In the genomic region with DNA sequence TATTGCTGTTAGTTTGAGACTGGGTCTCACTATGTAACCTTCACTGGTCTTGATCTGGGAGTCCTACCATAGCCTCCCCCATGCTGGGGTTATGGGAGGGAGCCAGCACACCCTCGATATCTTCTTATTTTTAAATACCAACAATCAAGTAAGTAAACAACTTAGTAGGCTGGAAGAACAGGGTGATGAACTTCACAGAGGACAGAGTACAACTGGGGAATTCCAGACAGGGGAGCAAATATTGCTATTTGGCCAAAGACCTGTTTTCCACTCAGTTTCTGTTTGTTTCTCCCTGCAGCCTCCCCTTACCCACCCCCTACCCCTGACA, we compare ENCODE assay signal across 7 mouse cellular contexts. TPM values are rescaled to one million over a fixed set of nuclear protein-coding genes. Genes with fewer than 3 reads are reported as not detected.
DNase-seq lines count a peak whose midpoint lies in the region; ATAC-seq and TF ChIP-seq lines count a peak whose summit lies in the region.

No protein-coding gene starts in this region.

- H3K27me3 ChIP-seq in lung, embryonic 14.5 days (ENCODE audit: insufficient read depth, low read length), result no peaks in the 10 kb centered on the region
- no peaks in the 10 kb centered on the region for H3K27me3 ChIP-seq in forebrain, embryonic 12.5 days
- no peaks in the 10 kb centered on the region for H3K27me3 ChIP-seq in limb, embryonic 12.5 days
- H3K27me3 ChIP-seq in stomach, embryonic 14.5 days (ENCODE audit: control insufficient read depth, insufficient read depth, low read length), result no peaks in the 10 kb centered on the region

- peak overlapping the region; percentile 76 for H3K9ac ChIP-seq in lung, embryonic 14.5 days
- H3K9ac ChIP-seq in forebrain, embryonic 12.5 days, result no peak overlapping the region
- H3K9ac ChIP-seq in limb, embryonic 12.5 days (replicated peaks), result no peak overlapping the region; the same call in 1 of the 2 replicates
- 0 out of 2 replicates have a peak overlapping the region, but pooled peaks have one; percentile 57 for H3K9ac ChIP-seq in stomach, embryonic 14.5 days (replicated peaks; ENCODE audit: low read depth, low read length)

- no peaks in the 10 kb centered on the region for H3K9me3 ChIP-seq in lung, embryonic 14.5 days (ENCODE audit: low read depth, low read length)
- H3K9me3 ChIP-seq in forebrain, embryonic 12.5 days, result no peaks in the 10 kb centered on the region
- H3K9me3 ChIP-seq in limb, embryonic 12.5 days, result no peaks in the 10 kb centered on the region
- H3K9me3 ChIP-seq in stomach, embryonic 14.5 days (ENCODE audit: control insufficient read depth, low read depth, low read length), result no peaks in the 10 kb centered on the region

- TF ChIP-seq CTCF in lung, embryonic 14.5 days (IDR thresholded peaks at IDR 0.05; ENCODE audit: low read depth), result no peak

- H3K4me1 ChIP-seq in lung, embryonic 14.5 days (ENCODE audit: insufficient read depth), result peaks cover 7% of the 10 kb centered on the region
- H3K4me1 ChIP-seq in forebrain, embryonic 12.5 days, result peaks cover 16% of the 10 kb centered on the region
- peaks cover 15% of the 10 kb centered on the region for H3K4me1 ChIP-seq in limb, embryonic 12.5 days (replicated peaks)
- peaks cover 14% of the 10 kb centered on the region for H3K4me1 ChIP-seq in stomach, embryonic 14.5 days (ENCODE audit: control insufficient read depth, insufficient read depth, low read length)

- H3K36me3 ChIP-seq in lung, embryonic 14.5 days (ENCODE audit: insufficient read depth), result no peaks in the 10 kb centered on the region
- H3K36me3 ChIP-seq in forebrain, embryonic 12.5 days (replicated peaks), result no peaks in the 10 kb centered on the region
- H3K36me3 ChIP-seq in limb, embryonic 12.5 days, result peaks cover 7% of the 10 kb centered on the region; the same call in 1 of the 2 replicates
- no peaks in the 10 kb centered on the region for H3K36me3 ChIP-seq in stomach, embryonic 14.5 days (ENCODE audit: control insufficient read depth, insufficient read depth, low read length)

- peak overlapping the region; percentile 86; the same call in 1 of the 2 replicates for H3K27ac ChIP-seq in lung, embryonic 14.5 days (ENCODE audit: low read depth)
- no peak overlapping the region for H3K27ac ChIP-seq in forebrain, embryonic 12.5 days
- no peak overlapping the region for H3K27ac ChIP-seq in limb, embryonic 12.5 days
- no peak overlapping the region for H3K27ac ChIP-seq in stomach, embryonic 14.5 days (ENCODE audit: low read length)

- H3K4me2 ChIP-seq in lung, embryonic 14.5 days, result peak overlapping the region; percentile 97
- peak overlapping the region; percentile 94 for H3K4me2 ChIP-seq in forebrain, embryonic 12.5 days
- peak overlapping the region; percentile 92 for H3K4me2 ChIP-seq in limb, embryonic 12.5 days
- H3K4me2 ChIP-seq in stomach, embryonic 14.5 days (replicated peaks; ENCODE audit: low read depth, low read length), result peak overlapping the region; percentile 69

- no peak for DNase-seq in lung, embryonic 14.5 days
- no peak for DNase-seq in lung, postnatal 14 days
- DNase-seq in Muller cell, postnatal 12 days (ENCODE audit: inconsistent ontology term), result no peak
- DNase-seq in adrenal gland, adult 18-20 months (ENCODE audit: low spot score in 2 of 2), result no peak

- 45% methylated on average over 1 of the region's 1 CpGs for WGBS in lung, embryonic 14.5 days
- WGBS in forebrain, embryonic 12.5 days, result 83% methylated on average over 1 of the region's 1 CpGs
- WGBS in limb, embryonic 12.5 days, result 79% methylated on average over 1 of the region's 1 CpGs
- 50% methylated on average over 1 of the region's 1 CpGs for WGBS in stomach, embryonic 14.5 days

- peak overlapping the region; percentile 62 for H3K4me3 ChIP-seq in lung, embryonic 14.5 days (ENCODE audit: low read depth, low read length)
- H3K4me3 ChIP-seq in forebrain, embryonic 12.5 days (replicated peaks), result peak overlapping the region; percentile 54
- peak overlapping the region; percentile 61; the same call in 1 of the 2 replicates for H3K4me3 ChIP-seq in limb, embryonic 12.5 days (replicated peaks)
- H3K4me3 ChIP-seq in stomach, embryonic 14.5 days (ENCODE audit: low read depth, low read length), result peak overlapping the region; percentile 62

- ATAC-seq in lung, embryonic 14.5 days (ENCODE audit: insufficient read depth), result no peak
- ATAC-seq in forebrain, embryonic 12.5 days (ENCODE audit: low FRiP score), result no peak
- ATAC-seq in limb, embryonic 12.5 days (ENCODE audit: insufficient number of reproducible peaks, insufficient read depth, low FRiP score, low TSS enrichment, low read depth), result no peak
- ATAC-seq in stomach, embryonic 14.5 days (ENCODE audit: insufficient number of reproducible peaks, insufficient read depth, low FRiP score, low read depth), result no peak

RNA-seq across cellular contexts. Expression of a gene that starts 1.4 kb away (rescaled TPM):
- 15.0 and 15.1 TPM in 2 replicates for polyA plus RNA-seq in lung, embryonic 14.5 days (2014; fragmentation: Nextera tagmentation; extraction: Ambion mirVana)
- 12.1 and 14.2 TPM in 2 replicates for polyA plus RNA-seq in forebrain, embryonic 12.5 days (2016; fragmentation: Nextera tagmentation; extraction: Ambion mirVana)
- 15.1 and 15.6 TPM in 2 replicates for polyA plus RNA-seq in limb, embryonic 12.5 days (2016; fragmentation: Nextera tagmentation; extraction: Ambion mirVana)
- 14.7 and 14.9 TPM in 2 replicates for polyA plus RNA-seq in stomach, embryonic 14.5 days (2014; fragmentation: Nextera tagmentation; extraction: Ambion mirVana)
- total RNA-seq in adrenal gland, adult 18-20 months (2021), result 10 to 100 TPM; 45.4 to 47.7 TPM

RNA-seq across cellular contexts. Expression of a gene that starts 43.4 kb away (rescaled TPM):
- polyA plus RNA-seq in lung, embryonic 14.5 days (2014; fragmentation: Nextera tagmentation; extraction: Ambion mirVana), result 4.5 and 4.7 TPM in 2 replicates
- polyA plus RNA-seq in forebrain, embryonic 12.5 days (2016; fragmentation: Nextera tagmentation; extraction: Ambion mirVana), result 1.3 and 1.4 TPM in 2 replicates
- 3.5 and 3.9 TPM in 2 replicates for polyA plus RNA-seq in limb, embryonic 12.5 days (2016; fragmentation: Nextera tagmentation; extraction: Ambion mirVana)
- 2.8 and 3.1 TPM in 2 replicates for polyA plus RNA-seq in stomach, embryonic 14.5 days (2014; fragmentation: Nextera tagmentation; extraction: Ambion mirVana)
- total RNA-seq in adrenal gland, adult 18-20 months (2021), result 1 to 10 TPM; 4.0 to 4.2 TPM

Comparison
In these comparisons a context has a peak if more than half of its experiments do, and no peak if none do; other contexts are left out.
1. H3K9ac ChIP-seq: peak in lung, embryonic 14.5 days (single experiment) and stomach, embryonic 14.5 days (single experiment); none in forebrain, embryonic 12.5 days (single experiment) and limb, embryonic 12.5 days (single experiment).
2. Peak in every context shown above with its lines, with median percentiles within 50 percentile points of each other: H3K4me2 ChIP-seq and H3K4me3 ChIP-seq.